Mouse (Mus musculus) frontal cortex, adult (tissue): ENCODE measurements at regions not wholly inside any gene's neighbourhood (a gene's known extent, or its start where the extent isn't known, plus 50 kb on each side); places are given as distances from the start of the nearest gene placed in this dataset.

Experiments used
- ATAC-seq: cut with Nextera tagmentation; 2 replicates; pipeline ENCODE4 v1.9.2; 2017; ENCODE audit warnings: mild to moderate bottlenecking, moderate library complexity, mixed read lengths; ENCODE audit not compliant: low TSS enrichment

- ATAC-seq, result no peak
These were observed 66.2 kb downstream of the Car2 start for GRCm38 (mm10) chr3:14952169-14952729.

GRCm38 (mm10) chr3:14952951-14953350 is 66.9 kb downstream of the Car2 start:
- ATAC-seq, result no peak

DNA sequence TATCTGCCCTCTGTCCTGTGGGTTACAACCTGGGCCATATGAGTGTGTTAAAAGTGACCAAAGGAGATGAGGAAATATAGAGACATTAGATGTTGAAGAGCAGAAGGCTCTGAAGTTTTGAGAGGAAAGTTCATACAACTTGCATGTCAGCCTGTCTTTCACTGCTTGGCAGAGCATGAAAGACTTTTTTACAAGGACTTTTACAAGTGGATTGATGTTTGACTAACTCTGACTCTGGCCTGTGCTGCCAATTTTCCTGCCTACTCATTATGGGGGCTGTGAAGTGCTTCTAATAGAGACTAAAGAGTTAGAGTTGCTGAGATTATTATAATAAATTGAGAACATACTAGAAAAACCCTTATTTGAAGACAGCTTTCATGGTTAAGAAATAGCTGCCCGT is 71.4 kb downstream of the Car2 start:
- no peak for ATAC-seq

- ATAC-seq, result no peak
These were observed 72.2 kb downstream of the Car2 start for GRCm38 (mm10) chr3:14958277-14958676.

DNA sequence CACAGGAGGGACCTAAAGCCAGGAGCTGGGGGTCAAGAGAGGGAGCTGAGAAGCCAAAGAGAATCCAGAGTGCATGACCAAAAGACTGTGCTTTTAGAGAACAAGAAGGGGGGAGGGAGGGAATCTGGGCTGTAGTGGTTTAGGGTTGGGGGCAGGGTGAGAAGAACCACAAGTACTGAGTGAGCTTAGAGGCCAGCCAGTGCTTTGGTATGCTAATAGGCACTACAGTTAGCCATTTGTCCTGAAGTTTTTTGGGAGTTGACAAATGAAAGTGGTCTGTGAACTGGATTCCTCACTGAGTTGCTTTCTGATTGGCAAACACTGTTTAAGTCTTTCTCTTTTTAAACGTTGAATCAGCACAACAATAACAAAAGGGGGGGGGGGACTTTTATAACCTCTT is 73.5 kb downstream of the Car2 start:
- peak; percentile 82 for ATAC-seq

- ATAC-seq, result no peak
These were observed 78.7 kb downstream of the Car2 start for GRCm38 (mm10) chr3:14964795-14965194.

- ATAC-seq, result no peak
These were observed 79.5 kb downstream of the Car2 start for GRCm38 (mm10) chr3:14965438-14966044.

GRCm38 (mm10) chr3:14967235-14967634 is 81.2 kb downstream of the Car2 start:
- no peak for ATAC-seq

DNA sequence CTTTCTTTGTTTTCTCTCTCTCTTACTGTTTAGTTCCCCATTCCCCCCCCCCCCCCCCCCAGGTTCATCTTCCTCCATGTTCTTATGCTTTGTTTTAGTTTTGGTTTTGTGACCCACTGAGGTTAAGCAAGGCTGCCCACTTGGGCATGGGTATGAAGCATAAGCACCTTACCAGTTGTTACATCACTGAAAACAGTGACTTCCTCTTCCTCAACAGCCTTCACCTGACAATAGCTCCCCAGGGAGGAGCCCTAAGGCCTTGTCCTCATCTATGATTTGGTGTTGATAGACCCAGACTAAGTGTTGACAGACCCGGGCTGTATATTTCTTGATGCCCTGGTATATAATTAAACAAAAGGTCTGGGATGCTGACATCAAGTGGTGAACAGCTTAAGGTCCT is 82.3 kb downstream of the Car2 start:
- no peak for ATAC-seq

DNA sequence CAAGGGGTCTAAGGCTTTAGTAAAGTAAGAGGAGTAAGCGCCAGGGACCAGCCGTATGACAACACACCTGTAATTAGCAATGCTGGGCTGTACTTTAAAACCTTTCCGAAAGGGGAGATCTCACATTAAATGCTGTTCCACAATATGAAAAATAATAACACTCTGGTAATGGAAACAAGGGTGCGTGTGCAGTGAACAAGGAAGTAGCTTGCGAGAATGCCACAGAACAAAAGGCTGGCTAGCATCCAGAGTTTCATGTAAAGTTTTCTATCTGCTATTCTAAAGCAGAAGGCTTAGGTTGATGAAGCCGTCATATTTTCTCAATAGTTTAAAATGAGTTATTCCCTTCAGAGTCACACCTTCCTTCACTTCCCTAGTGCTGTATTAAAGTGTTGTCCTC is 83.6 kb downstream of the Car2 start:
- no peak for ATAC-seq

- no peak for ATAC-seq
These were observed 85.6 kb downstream of the Car2 start for GRCm38 (mm10) chr3:14971647-14972046.

- ATAC-seq, result no peak
These were observed 88.7 kb downstream of the Car2 start for GRCm38 (mm10) chr3:14974758-14975157.

DNA sequence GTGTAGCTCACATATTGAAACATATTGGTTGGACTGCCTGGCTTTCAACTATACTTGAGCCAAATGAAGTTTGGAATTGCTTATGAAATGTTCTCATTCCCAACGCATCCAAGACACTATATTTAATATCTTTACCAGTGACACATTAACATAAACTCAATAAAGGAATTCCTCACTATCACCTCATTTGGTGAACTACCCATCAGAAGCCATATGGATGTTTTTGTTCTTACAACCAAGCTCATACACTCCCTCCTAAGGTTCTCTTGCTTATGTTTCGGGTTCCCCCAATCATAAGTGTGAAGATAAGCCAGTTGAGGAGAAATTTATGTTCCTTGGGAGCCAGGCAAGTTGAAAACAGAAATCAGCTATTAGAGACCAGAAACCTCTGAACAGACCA is 89.1 kb downstream of the Car2 start:
- no peak for ATAC-seq

- ATAC-seq, result no peak; the same call in 1 of the 2 replicates
These were observed 93.1 kb downstream of the Car2 start for GRCm38 (mm10) chr3:14979116-14979613.

DNA sequence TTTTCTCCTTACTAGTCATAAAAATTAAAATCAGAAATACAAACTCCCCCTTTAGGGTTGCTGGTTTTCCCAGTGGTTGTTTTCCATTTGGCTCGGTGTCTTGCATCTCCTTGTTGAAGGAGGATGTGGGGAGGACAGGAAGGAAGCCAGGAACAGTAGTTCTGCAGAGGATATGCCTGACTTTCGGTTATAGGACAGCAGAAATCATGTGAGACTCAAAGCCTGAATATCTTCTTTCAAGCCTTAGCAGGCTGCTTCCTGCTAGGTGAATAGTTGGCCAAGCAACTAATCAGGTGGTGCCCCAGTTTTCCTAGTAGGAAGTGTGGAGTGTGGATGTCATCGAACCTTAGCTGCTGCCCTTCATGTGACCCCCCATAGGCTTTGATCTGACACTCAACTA is 103.6 kb downstream of the Car2 start:
- no peak for ATAC-seq

GRCm38 (mm10) chr3:14993936-14994335 is 107.9 kb downstream of the Car2 start:
- ATAC-seq, result no peak

DNA sequence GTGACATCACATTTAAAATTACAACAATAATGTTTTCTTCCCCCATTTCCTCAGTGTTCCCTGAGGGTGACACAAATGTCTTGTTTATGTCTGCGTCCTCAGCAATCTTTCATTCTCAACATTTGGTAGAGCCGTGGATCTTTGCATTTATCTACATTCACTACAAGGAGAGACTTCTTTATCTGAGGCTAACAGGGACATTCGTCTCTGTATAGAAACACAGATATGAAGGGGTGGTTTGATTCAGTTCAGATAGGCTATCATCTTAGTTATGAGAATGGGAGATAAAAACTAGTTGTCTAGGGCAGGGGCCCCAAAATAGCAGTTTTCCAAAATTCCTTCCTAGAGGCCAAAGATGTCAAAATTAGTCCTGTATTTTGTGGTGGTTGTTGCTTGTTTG is 111.2 kb downstream of the Car2 start:
- no peak for ATAC-seq

DNA sequence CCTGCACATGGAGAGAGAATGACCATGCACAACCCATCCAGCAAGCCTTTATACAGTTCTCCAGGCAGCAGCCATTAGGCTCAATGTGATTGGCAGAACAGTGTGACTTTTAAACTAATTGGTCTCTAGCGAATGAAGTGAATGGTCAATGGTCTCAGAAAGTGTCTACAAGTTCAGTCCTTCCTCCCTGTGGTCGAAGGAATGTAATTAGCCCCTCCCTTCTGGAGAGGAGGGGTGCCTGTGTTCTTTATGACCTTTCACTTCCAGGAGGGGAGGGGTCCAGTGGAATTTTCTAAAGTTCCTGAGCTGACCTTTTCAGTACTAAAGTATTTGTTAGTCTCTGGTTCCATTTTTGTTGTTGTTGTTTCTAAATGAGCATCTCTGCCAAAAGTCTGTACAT is 112.4 kb downstream of the Car2 start:
- no peak for ATAC-seq

DNA sequence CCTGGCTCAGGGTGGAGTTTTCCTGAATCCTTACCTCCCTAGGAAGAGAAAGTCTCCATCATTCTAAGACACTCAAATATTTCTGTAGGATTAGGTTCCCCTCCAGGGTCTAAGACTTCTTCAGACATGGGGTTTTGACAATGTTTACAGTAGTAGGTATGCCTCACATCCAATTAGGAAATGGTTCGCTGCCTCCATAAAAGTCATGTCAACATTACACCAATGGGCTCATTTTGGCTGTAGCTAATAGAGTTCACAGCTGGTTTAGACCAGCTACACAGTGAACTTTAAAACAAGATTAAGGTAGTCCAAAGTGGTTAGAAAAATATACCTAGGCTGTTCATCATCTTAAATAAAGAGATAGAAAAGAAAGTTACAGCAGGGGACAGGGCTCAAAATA is 113.3 kb downstream of the Car2 start:
- ATAC-seq, result no peak

DNA sequence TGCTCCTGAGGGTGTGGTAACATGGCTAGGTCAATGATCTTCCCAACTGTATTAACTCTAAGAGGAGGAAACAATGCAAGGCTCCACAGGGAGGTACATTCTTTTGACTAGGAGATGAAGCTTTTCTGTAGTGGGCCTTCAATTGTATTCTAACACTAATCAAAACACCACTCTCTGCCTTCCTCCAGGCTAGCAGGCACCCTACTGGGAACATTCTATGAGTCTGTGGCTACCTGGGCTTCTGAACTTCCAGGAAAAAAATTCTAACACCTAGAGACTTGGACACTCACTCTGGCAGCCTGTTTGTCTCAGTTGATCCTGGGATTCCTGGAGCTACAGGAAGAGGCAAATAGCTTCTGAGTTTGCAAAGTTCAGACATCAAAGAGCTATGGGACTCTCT is 113.8 kb downstream of the Car2 start:
- no peak for ATAC-seq

- no peak for ATAC-seq
These were observed 114.6 kb downstream of the Car2 start for GRCm38 (mm10) chr3:15000657-15001056.

GRCm38 (mm10) chr3:15007821-15008220 is 121.7 kb downstream of the Car2 start:
- no peak for ATAC-seq

DNA sequence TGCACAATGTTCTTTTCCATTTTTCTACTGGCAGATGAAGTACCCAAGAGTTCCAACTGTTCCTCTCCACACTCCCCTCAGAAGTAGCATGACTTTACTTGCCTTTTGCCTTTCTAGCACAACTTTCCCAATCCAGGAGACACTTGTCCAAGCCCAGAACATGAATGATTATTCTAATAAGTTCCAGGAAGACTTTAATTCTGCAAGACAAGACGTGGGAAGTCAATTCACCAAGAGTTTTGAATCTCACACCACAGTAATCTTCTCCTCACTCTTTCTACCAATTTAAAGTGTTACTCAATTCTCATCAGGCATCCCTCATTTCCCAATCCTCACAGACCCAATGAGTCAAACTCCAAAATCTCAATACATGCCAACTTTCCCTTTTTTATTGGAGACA is 122.4 kb downstream of the Car2 start:
- ATAC-seq, result no peak

DNA sequence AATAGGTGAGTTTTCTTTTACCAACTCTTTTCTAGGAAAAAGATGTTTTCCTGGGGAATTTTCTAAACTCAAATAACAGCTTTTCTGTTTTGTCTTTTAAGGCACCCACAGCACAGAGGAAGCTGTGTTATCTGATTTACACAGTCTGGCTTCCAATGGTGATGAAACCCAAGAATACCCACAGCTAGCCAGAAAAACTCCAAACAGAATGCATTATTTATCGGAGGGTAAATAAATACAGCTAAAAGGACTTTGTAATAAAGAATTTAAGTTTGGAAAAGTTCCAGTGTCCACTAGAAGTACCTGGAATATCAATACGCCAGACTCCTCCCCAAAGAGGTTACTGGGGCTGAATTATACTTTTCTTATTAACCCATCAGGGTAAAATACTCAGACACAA is 123.7 kb downstream of the Car2 start:
- no peak for ATAC-seq
